Mouse (Mus musculus) lung, postnatal 10 days (tissue): ENCODE measurements around the gene Itga6.
"Not testable (repeated sequence)": the region's sequence is repeated elsewhere in the genome, so short reads cannot be mapped to it uniquely, and the experiment has no call there.

Source experiments
- DNase-seq: peaks from one replicate; pipeline ENCODE4 v3.0.0; 2021

The Itga6 gene

GRCm38 (mm10) chr2:71898335-71898856 lies 153.0 kb downstream of the Itga6 start:
- peak; percentile 54 for DNase-seq

DNA sequence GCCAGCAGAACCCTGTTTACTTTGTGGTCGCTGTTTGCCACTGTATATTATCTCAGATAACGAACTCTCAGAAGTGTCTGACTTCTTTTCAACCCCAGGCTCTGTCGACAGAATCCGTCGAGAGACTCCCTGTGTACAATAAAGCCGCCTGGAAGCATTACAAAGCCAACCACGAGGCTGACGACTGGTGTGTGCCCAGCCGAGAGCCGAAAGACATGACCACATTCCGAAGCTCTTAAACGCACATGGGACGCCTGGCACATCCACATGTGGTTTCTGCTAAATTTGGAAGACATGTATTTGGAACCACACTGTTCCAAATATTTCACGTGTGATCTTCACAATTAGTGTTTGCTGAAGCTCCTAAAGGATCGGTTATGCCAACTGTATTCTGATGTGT lies 154.5 kb downstream of the Itga6 start:
- DNase-seq, result no peak

DNA sequence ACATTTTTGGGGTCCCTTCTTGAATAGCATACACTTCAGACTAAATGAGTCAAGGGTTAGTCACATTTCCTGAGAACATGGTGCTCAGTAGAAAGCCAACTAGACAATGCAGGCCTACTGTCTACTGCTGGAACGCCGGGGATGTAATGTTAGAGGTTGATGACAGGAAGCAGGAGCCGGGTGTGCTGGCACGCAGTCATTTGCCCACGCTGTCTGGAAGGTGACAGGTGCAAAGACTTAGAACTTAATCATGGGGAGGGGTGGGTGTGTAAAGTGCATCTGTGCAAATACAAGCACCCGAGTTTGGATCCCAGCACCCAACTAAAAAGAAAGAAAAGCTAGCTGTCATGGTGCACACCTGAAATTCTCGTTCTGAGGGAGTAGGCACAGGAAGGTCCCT lies 159.7 kb downstream of the Itga6 start:
- no peak for DNase-seq

GRCm38 (mm10) chr2:71906356-71906755 lies 160.9 kb downstream of the Itga6 start:
- not testable (repeated sequence) for DNase-seq
